Mouse (Mus musculus): ENCODE results near the gene Igfbp2. TPM values are rescaled to one million over a fixed set of nuclear protein-coding genes. Genes with fewer than 3 reads are reported as not detected.

Gene Igfbp2
- polyA plus RNA-seq, 1 experiment from 2014 or later = 87.8 TPM

- H3K27me3 ChIP-seq (ENCODE audit: control insufficient read depth, insufficient read depth, low read length) = no peaks in the 10 kb centered on the region
- no peak for ATAC-seq (replicated peaks; ENCODE audit: insufficient number of reproducible peaks, low FRiP score, low TSS enrichment)
- no peaks in the 10 kb centered on the region for H3K9me3 ChIP-seq (replicated peaks; ENCODE audit: control insufficient read depth, low read length)
- peaks cover 2% of the 10 kb centered on the region; the same call in 1 of the 2 replicates for H3K36me3 ChIP-seq (ENCODE audit: control insufficient read depth, insufficient read depth, low read length)
- no peak overlapping the region for H3K9ac ChIP-seq (ENCODE audit: low read depth, low read length)
- H3K4me1 ChIP-seq (ENCODE audit: control insufficient read depth, insufficient read depth, low read length) = peaks cover 32% of the 10 kb centered on the region
- peak overlapping the region; percentile 16 for H3K4me2 ChIP-seq
- no peak overlapping the region for H3K4me3 ChIP-seq (ENCODE audit: low read depth, low read length)
- H3K27ac ChIP-seq (ENCODE audit: low read depth, low read length) = no peak overlapping the region
Observed at GRCm38 (mm10) chr1:72869275-72869674, 45.0 kb downstream of the Igfbp2 start.

- Histone ChIP-seq H3K9ac (ENCODE audit: low read depth, low read length) (peak overlapping the region; percentile 60), H3K4me1 (ENCODE audit: control insufficient read depth, insufficient read depth, low read length) (peaks cover 32% of the 10 kb centered on the region), H3K36me3 (ENCODE audit: control insufficient read depth, insufficient read depth, low read length) (peaks cover 2% of the 10 kb centered on the region; the same call in 1 of the 2 replicates), H3K27ac (ENCODE audit: low read depth, low read length) (no peak overlapping the region; the same call in 1 of the 2 replicates), H3K27me3 (ENCODE audit: control insufficient read depth, insufficient read depth, low read length) (no peaks in the 10 kb centered on the region), H3K4me2 (peak overlapping the region; percentile 95), H3K9me3 (replicated peaks; ENCODE audit: control insufficient read depth, low read length) (no peaks in the 10 kb centered on the region), H3K4me3 (ENCODE audit: low read depth, low read length) (peak overlapping the region; percentile 77)
- ATAC-seq (replicated peaks; ENCODE audit: insufficient number of reproducible peaks, low FRiP score, low TSS enrichment) = no peak
- WGBS (ENCODE audit: insufficient replicate concordance) = 9% methylated on average over 22 of the region's 22 CpGs
Observed at GRCm38 (mm10) chr1:72869681-72870614, 45.6 kb downstream of the Igfbp2 start.

- Histone ChIP-seq H3K4me2 (peak overlapping the region; percentile 95), H3K9me3 (replicated peaks; ENCODE audit: control insufficient read depth, low read length) (no peaks in the 10 kb centered on the region), H3K27ac (ENCODE audit: low read depth, low read length) (peak overlapping the region; percentile 59), H3K27me3 (ENCODE audit: control insufficient read depth, insufficient read depth, low read length) (no peaks in the 10 kb centered on the region), H3K4me1 (ENCODE audit: control insufficient read depth, insufficient read depth, low read length) (peaks cover 37% of the 10 kb centered on the region), H3K9ac (ENCODE audit: low read depth, low read length) (peak overlapping the region; percentile 60), H3K36me3 (ENCODE audit: control insufficient read depth, insufficient read depth, low read length) (peaks cover 2% of the 10 kb centered on the region; the same call in 1 of the 2 replicates), H3K4me3 (ENCODE audit: low read depth, low read length) (peak overlapping the region; percentile 77)
- no peak; the same call in 1 of the 2 replicates for ATAC-seq (replicated peaks; ENCODE audit: insufficient number of reproducible peaks, low FRiP score, low TSS enrichment)
- WGBS (ENCODE audit: insufficient replicate concordance) = 3% methylated on average over 20 of the region's 20 CpGs
Observed at GRCm38 (mm10) chr1:72870615-72871336, 46.5 kb downstream of the Igfbp2 start.

- no peaks in the 10 kb centered on the region for H3K27me3 ChIP-seq (ENCODE audit: control insufficient read depth, insufficient read depth, low read length)
- WGBS (ENCODE audit: insufficient replicate concordance) = 2% methylated on average over 6 of the region's 6 CpGs
- H3K27ac ChIP-seq (ENCODE audit: low read depth, low read length) = peak overlapping the region; percentile 64
Observed at GRCm38 (mm10) chr1:72871337-72871696, 47.0 kb downstream of the Igfbp2 start.

GRCm38 (mm10) chr1:72871697-72872411 lies 47.6 kb downstream of the Igfbp2 start:
- peak overlapping the region; percentile 63 for H3K9ac ChIP-seq (ENCODE audit: low read depth, low read length)
- 1% methylated on average over 34 of the region's 34 CpGs for WGBS (ENCODE audit: insufficient replicate concordance)
- peak overlapping the region; percentile 64 for H3K27ac ChIP-seq (ENCODE audit: low read depth, low read length)

More at GRCm38 (mm10) chr1:72871337-72871696, 47.0 kb downstream of the Igfbp2 start:
- H3K9me3 ChIP-seq (replicated peaks; ENCODE audit: control insufficient read depth, low read length) = no peaks in the 10 kb centered on the region
- H3K36me3 ChIP-seq (ENCODE audit: control insufficient read depth, insufficient read depth, low read length) = peaks cover 2% of the 10 kb centered on the region; the same call in 1 of the 2 replicates
- H3K4me3 ChIP-seq (ENCODE audit: low read depth, low read length) = peak overlapping the region; percentile 77
- peaks cover 35% of the 10 kb centered on the region for H3K4me1 ChIP-seq (ENCODE audit: control insufficient read depth, insufficient read depth, low read length)
- H3K4me2 ChIP-seq = peak overlapping the region; percentile 95
- ATAC-seq (replicated peaks; ENCODE audit: insufficient number of reproducible peaks, low FRiP score, low TSS enrichment) = no peak
- H3K9ac ChIP-seq (ENCODE audit: low read depth, low read length) = peak overlapping the region; percentile 63

GRCm38 (mm10) chr1:72872521-72872920 lies 48.2 kb downstream of the Igfbp2 start:
- ATAC-seq (replicated peaks; ENCODE audit: insufficient number of reproducible peaks, low FRiP score, low TSS enrichment) = peak; percentile 57
- WGBS (ENCODE audit: insufficient replicate concordance) = under 1% methylated on average over 8 of the region's 8 CpGs
- peaks cover 30% of the 10 kb centered on the region for H3K4me1 ChIP-seq (ENCODE audit: control insufficient read depth, insufficient read depth, low read length)
- H3K36me3 ChIP-seq (ENCODE audit: control insufficient read depth, insufficient read depth, low read length) = peaks cover 2% of the 10 kb centered on the region; the same call in 1 of the 2 replicates
- H3K27me3 ChIP-seq (ENCODE audit: control insufficient read depth, insufficient read depth, low read length) = no peaks in the 10 kb centered on the region
- H3K4me2 ChIP-seq = peak overlapping the region; percentile 95
- H3K9me3 ChIP-seq (replicated peaks; ENCODE audit: control insufficient read depth, low read length) = no peaks in the 10 kb centered on the region
- peak overlapping the region; percentile 95; the same call in 1 of the 2 replicates for H3K27ac ChIP-seq (ENCODE audit: low read depth, low read length)
- peak overlapping the region; percentile 77 for H3K4me3 ChIP-seq (ENCODE audit: low read depth, low read length)
- peak overlapping the region; percentile 92; the same call in 1 of the 2 replicates for H3K9ac ChIP-seq (ENCODE audit: low read depth, low read length)

More at GRCm38 (mm10) chr1:72871697-72872411, 47.6 kb downstream of the Igfbp2 start:
- peak overlapping the region; percentile 95 for H3K4me2 ChIP-seq
- H3K9me3 ChIP-seq (replicated peaks; ENCODE audit: control insufficient read depth, low read length) = no peaks in the 10 kb centered on the region
- H3K4me1 ChIP-seq (ENCODE audit: control insufficient read depth, insufficient read depth, low read length) = peaks cover 33% of the 10 kb centered on the region
- H3K36me3 ChIP-seq (ENCODE audit: control insufficient read depth, insufficient read depth, low read length) = peaks cover 2% of the 10 kb centered on the region; the same call in 1 of the 2 replicates
- no peaks in the 10 kb centered on the region for H3K27me3 ChIP-seq (ENCODE audit: control insufficient read depth, insufficient read depth, low read length)
- H3K4me3 ChIP-seq (ENCODE audit: low read depth, low read length) = peak overlapping the region; percentile 77
- no peak for ATAC-seq (replicated peaks; ENCODE audit: insufficient number of reproducible peaks, low FRiP score, low TSS enrichment)

GRCm38 (mm10) chr1:72873078-72873477 lies 48.8 kb downstream of the Igfbp2 start:
- Histone ChIP-seq H3K27me3 (ENCODE audit: control insufficient read depth, insufficient read depth, low read length) (no peaks in the 10 kb centered on the region), H3K4me2 (peak overlapping the region; percentile 95), H3K4me3 (ENCODE audit: low read depth, low read length) (peak overlapping the region; percentile 77), H3K4me1 (ENCODE audit: control insufficient read depth, insufficient read depth, low read length) (peaks cover 31% of the 10 kb centered on the region), H3K9me3 (replicated peaks; ENCODE audit: control insufficient read depth, low read length) (no peaks in the 10 kb centered on the region), H3K9ac (ENCODE audit: low read depth, low read length) (peak overlapping the region; percentile 92), H3K27ac (ENCODE audit: low read depth, low read length) (peak overlapping the region; percentile 95), H3K36me3 (ENCODE audit: control insufficient read depth, insufficient read depth, low read length) (peaks cover 2% of the 10 kb centered on the region; the same call in 1 of the 2 replicates)
- WGBS (ENCODE audit: insufficient replicate concordance) = under 1% methylated on average over 16 of the region's 16 CpGs
- no peak for ATAC-seq (replicated peaks; ENCODE audit: insufficient number of reproducible peaks, low FRiP score, low TSS enrichment)

Measured in heart, embryonic 11.5 days (tissue).